Mouse (Mus musculus) heart, adult 2 months (tissue): ENCODE data around the gene Fxr1. TPM values are rescaled to one million over a fixed set of nuclear protein-coding genes. Genes with fewer than 3 reads are reported as not detected.

ENCODE experiments used
- DNase-seq, 2 experiments: peaks; one replicate each; pipeline ENCODE4 v3.0.0; 2021
- H3K27ac ChIP-seq: fragments of 200-600 bp; 2 replicates; pipeline ENCODE4 v1.8.1; 2022
- H3K27me3 ChIP-seq: fragments of 200-500 bp; 2 replicates; pipeline ENCODE4 v1.6.1; 2012; ENCODE audit warnings: mild to moderate bottlenecking, low read length, inconsistent platforms, mixed read lengths; ENCODE audit not compliant: control insufficient read depth, insufficient read depth
- H3K36me3 ChIP-seq: fragments of 200-500 bp; 2 replicates; pipeline ENCODE4 v1.6.1; 2012; ENCODE audit warnings: low read length, inconsistent platforms; ENCODE audit not compliant: control insufficient read depth, insufficient read depth
- H3K4me1 ChIP-seq: fragments of 200-500 bp; 2 replicates; pipeline ENCODE4 v1.6.1; 2011; ENCODE audit warnings: low read length; ENCODE audit not compliant: control insufficient read depth, insufficient read depth
- H3K4me3 ChIP-seq: fragments of 200-600 bp; 2 replicates; pipeline ENCODE4 v1.8.1; 2022
- H3K79me2 ChIP-seq: fragments of 200-500 bp; replicated peaks from 2 replicates; pipeline ENCODE4 v1.6.1; 2012; ENCODE audit warnings: mild to moderate bottlenecking, inconsistent platforms, low read length, moderate library complexity, mixed read lengths; ENCODE audit not compliant: control insufficient read depth, insufficient read depth
- H3K9ac ChIP-seq: fragments of 200-500 bp; 2 replicates; pipeline ENCODE4 v1.6.1; 2012; ENCODE audit warnings: low read depth, mild to moderate bottlenecking, control low read depth, inconsistent platforms, low read length, mixed read lengths
- CTCF ChIP-seq: fragments of 200-600 bp; IDR thresholded peaks from 2 replicates; pipeline ENCODE4 v1.8.1; 2022; ENCODE audit warnings: antibody characterized with exemption, mild to moderate bottlenecking, moderate library complexity
- EP300 ChIP-seq: fragments of 200-500 bp; IDR thresholded peaks from 2 replicates; pipeline ENCODE4 v1.6.1; 2011; ENCODE audit warnings: low read depth, low read length, control low read depth; ENCODE audit not compliant: insufficient read depth
- POLR2A ChIP-seq: fragments of 200-500 bp; IDR thresholded peaks from 2 replicates; pipeline ENCODE4 v1.6.1; 2011; ENCODE audit warnings: mild to moderate bottlenecking, low read depth, low read length, control low read depth; ENCODE audit not compliant: insufficient read depth
- WGBS: fragments of 180-500 bp; shearing (Covaris S2); methylation state at CpG from one replicate; pipeline ENCODE4 v1.1.7; 2018; 5-methylcytosine and 5-hydroxymethylcytosine counted together
- intact Hi-C: fragments of 180-260 bp; cut with DNase I; formaldehyde crosslinking; loops from one replicate; pipeline ENCODE4 v1.15.1; 2025
- polyA plus RNA-seq: library from polyadenylated mRNA; depleted of rRNA; stranded (reverse); fragments of >200 nt; gene quantifications from 2 replicates; pipeline ENCODE4 v1.2.3, GENCODE M21; 2012; rRNA removed
- total RNA-seq, 2 experiments: library from RNA; stranded (reverse); gene quantifications; 2 replicates each; pipeline ENCODE4 v1.2.3; 2021

Gene Fxr1
- total and polyA plus RNA-seq, 3 experiments, result 32.2 to 197 (median 177) TPM

- H3K4me3 ChIP-seq, result no peak overlapping the region
- intact Hi-C loops, result no loop called here
- no peaks in the 10 kb centered on the region for H3K79me2 ChIP-seq
- H3K27ac ChIP-seq, result no peak overlapping the region
- WGBS, result 68% methylated on average over 11 of the region's 11 CpGs
- no peak for DNase-seq
- TF ChIP-seq POLR2A, result no peak
- no peak for TF ChIP-seq EP300
- no peak for TF ChIP-seq CTCF
- no peaks in the 10 kb centered on the region for H3K4me1 ChIP-seq
- H3K9ac ChIP-seq, result no peak overlapping the region
- no peaks in the 10 kb centered on the region for H3K36me3 ChIP-seq
- no peaks in the 10 kb centered on the region for H3K27me3 ChIP-seq
Observed at GRCm38 (mm10) chr3:34111941-34112685, 92.4 kb downstream of the Fxr1 start.

DNA sequence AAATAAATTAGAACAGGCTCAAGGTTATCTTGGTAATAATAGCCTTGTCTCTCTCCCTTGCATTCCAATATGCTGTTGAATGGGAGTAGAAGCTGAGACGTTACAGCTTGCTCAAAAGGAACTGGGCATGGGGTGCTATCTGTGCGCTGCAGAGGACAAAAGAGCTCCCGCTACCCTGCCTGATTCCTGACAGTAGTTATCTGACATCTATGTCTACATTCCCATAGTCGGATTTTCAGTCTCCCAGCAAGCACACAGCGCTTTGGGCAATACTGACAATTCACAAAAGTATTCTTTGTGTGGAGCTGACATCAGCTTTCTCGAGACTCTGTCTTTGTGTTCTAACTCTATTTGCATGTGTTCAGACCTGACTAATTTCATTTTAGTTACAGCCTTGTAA is 96.1 kb downstream of the Fxr1 start:
- no peaks in the 10 kb centered on the region for H3K79me2 ChIP-seq
- 50% methylated on average over 6 of the region's 6 CpGs for WGBS
- intact Hi-C loops, result no loop called here
- no peak overlapping the region for H3K27ac ChIP-seq
- no peaks in the 10 kb centered on the region for H3K27me3 ChIP-seq
- DNase-seq, result no peak
- H3K4me1 ChIP-seq, result no peaks in the 10 kb centered on the region
- no peak overlapping the region for H3K4me3 ChIP-seq
- H3K36me3 ChIP-seq, result no peaks in the 10 kb centered on the region
- no peak overlapping the region for H3K9ac ChIP-seq
- no peak for TF ChIP-seq EP300
- no peak for TF ChIP-seq POLR2A
- TF ChIP-seq CTCF, result no peak

DNA sequence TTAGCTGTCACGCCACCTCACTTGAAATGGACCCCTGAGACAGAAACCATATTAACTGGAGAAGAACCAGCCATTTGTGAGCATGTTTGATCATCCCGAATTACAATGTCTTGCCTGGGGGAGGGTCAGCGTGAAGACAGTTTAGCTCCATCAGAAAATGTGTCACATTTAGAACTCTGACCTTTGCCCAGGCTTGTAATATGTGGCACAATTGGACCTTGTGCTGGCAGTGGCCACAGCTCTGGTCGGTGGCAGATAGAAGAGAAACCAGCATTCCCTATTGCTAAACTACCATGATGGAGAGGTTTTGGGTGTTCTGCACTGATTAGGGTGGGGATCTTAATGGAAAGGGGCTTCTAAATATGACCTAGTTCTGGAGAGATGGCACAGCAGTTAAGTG is 100.1 kb downstream of the Fxr1 start:
- H3K79me2 ChIP-seq, result no peaks in the 10 kb centered on the region
- H3K9ac ChIP-seq, result no peak overlapping the region
- H3K27ac ChIP-seq, result no peak overlapping the region
- H3K4me3 ChIP-seq, result no peak overlapping the region
- no peak for DNase-seq
- TF ChIP-seq POLR2A, result no peak
- TF ChIP-seq EP300, result no peak
- TF ChIP-seq CTCF, result no peak
- WGBS, result 81% methylated on average over 4 of the region's 4 CpGs
- H3K4me1 ChIP-seq, result no peaks in the 10 kb centered on the region
- H3K36me3 ChIP-seq, result no peaks in the 10 kb centered on the region
- intact Hi-C loops, result no loop called here
- H3K27me3 ChIP-seq, result no peaks in the 10 kb centered on the region

Other genes starting within 250 kb of the Fxr1 start
- gene Ttc14, start 220.1 kb upstream of the Fxr1 start, total RNA-seq, result 10 to 100 TPM; 14.1 to 18.9 TPM
- gene Ttc14, start 220.1 kb upstream of the Fxr1 start, polyA plus RNA-seq, result 7.4 and 15.2 TPM in 2 replicates
- under 1 TPM; 0.09 to 0.13 TPM for gene Ccdc39, start 175.6 kb upstream of the Fxr1 start, total RNA-seq
- gene Ccdc39, start 175.6 kb upstream of the Fxr1 start, polyA plus RNA-seq, result 0.47 and 2.5 TPM in 2 replicates
- gene Dnajc19, start 61.4 kb downstream of the Fxr1 start, total RNA-seq, result 100 to 1,000 TPM; 129 to 149 TPM
- 107 and 125 TPM in 2 replicates for gene Dnajc19, start 61.4 kb downstream of the Fxr1 start, polyA plus RNA-seq